Mouse (Mus musculus) right cerebral cortex, postnatal 36 days (tissue): Measurements from ENCODE around the gene Tubd1.

ENCODE experiments used
- DNase-seq, 2 experiments: peaks; one replicate each; pipeline ENCODE4 v3.0.0; 2022; ENCODE audit warnings: low spot score in 2 of 2, mixed read lengths in 1 of 2

Tubd1 gene

DNA sequence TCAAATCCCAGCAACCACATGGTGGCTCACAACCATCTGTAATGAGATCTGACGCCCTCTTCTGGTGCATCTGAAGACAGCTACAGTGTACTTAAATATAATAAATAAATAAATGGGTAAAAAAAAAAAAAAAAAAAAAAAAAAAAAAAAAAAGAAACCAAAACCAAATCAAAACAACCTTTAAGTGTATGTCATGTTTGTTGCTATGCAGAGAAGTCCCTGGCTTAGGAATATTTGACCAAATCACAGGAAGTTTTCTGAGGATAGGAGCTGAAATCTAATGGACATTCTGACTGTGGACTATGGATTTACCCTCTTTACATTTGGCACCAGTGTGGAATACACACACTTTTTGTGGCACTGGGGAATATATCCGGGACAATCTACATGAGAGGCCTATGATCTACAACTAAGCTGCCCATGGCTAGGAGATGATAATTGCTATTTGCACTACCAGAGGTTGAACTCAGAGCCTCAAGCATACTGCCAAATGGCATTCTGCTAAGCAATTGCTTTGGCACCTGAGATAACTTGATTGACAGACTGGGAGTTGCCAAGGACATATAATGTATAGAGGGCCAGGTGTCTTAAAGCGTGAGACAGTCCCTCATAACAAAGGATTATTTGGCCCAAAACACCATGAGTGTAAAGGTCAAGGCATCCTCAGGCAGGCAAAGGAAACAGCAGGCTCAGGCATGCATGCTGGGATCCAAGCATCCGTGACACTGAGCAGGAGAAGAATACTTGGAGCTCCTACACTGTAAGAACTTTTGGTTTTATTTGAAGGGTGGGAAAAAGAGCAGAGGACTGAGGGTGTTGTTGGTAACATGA is 54.8 kb downstream of the Tubd1 start:
- no peak for DNase-seq

GRCm38 (mm10) chr11:86600209-86600557 is 55.4 kb downstream of the Tubd1 start:
- no peak for DNase-seq

GRCm38 (mm10) chr11:86602116-86602515 is 57.3 kb downstream of the Tubd1 start:
- no peak for DNase-seq

- DNase-seq, result no peak
These were observed 58.9 kb downstream of the Tubd1 start for GRCm38 (mm10) chr11:86603719-86604118.

DNA sequence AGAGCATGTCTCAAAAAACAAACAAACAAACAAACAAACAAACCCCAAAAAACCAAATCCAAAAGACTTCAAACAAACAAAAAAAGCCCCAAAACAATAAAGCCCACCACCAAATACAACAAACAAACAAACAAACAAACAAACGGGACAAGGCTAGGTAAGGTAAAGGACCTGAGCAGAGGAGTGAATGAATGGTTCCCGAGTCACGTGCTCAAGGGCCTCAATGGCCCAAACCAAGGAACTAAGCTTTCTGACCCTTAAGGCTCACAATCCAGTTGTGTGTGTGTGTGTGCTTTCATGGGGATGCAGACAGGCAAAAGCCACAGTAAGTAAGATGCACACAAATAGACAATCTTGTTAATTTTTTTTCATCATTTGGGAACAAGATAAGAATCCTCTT is 59.5 kb downstream of the Tubd1 start:
- DNase-seq, result no peak

- DNase-seq, result no peak
These were observed 60.1 kb downstream of the Tubd1 start for GRCm38 (mm10) chr11:86604732-86605520.

- no peak for DNase-seq
These were observed 62.0 kb downstream of the Tubd1 start for GRCm38 (mm10) chr11:86606621-86607339.

DNA sequence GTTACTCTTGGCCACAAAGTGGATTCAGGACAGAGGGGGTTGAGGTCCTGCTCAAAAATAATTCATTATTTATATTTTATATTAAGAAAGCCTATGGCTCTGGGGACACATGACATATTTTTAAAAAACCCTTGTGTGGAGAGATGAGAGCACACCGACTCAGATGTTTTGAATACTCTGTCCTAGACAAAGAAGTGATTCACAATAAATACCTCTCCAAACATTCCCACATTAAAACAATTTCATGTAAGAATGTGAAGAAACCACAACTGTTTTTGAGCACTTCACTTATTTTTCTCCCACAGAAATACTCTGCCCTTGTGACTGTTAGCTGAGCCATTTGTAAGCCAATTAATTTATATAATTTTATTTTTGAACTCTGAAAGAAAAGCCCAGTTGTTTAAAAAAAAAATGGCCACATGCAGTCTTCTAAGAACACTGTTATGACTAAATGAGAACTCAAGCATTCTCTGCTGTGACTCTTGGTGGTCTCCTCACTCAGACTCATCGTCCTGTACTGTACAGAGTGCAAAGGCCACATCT is 63.1 kb downstream of the Tubd1 start:
- no peak for DNase-seq

DNA sequence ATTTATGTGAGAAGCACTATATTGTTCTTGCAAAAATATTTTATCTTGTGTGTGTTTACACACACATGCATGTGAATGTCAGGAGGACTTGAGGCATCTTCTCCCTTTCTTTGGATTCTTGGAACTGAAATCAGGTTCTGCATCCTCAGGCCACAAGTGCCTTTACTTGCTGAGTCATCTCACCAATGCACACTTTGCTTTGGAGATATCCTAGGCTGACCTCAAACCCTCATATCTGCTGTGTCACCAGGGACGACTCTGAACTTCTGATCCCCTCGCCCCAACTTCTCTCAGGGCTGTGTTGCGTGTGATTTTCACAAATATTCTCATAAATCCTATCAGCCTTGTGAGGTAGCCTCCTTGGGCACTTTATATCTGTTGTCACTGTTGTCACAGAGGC is 65.4 kb downstream of the Tubd1 start:
- no peak for DNase-seq

DNA sequence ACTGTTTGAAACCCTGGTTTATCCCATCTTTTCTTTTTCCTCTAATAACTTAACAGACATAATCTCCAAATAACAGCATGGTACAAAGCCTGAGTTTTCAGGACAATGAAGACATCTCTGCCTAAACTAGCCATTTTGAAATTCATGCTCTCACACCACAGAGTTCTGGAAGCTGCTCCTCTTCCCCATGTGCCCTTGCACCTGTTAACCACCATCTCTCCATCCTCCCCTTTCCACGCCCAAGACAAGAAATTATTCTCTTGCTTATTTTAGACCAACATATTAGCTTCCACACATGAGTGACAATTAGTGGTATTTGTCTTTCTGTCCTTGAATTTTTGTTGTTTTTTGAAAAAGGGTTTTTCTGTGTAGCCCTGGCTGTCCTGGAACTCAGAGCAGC is 67.2 kb downstream of the Tubd1 start:
- no peak for DNase-seq

DNA sequence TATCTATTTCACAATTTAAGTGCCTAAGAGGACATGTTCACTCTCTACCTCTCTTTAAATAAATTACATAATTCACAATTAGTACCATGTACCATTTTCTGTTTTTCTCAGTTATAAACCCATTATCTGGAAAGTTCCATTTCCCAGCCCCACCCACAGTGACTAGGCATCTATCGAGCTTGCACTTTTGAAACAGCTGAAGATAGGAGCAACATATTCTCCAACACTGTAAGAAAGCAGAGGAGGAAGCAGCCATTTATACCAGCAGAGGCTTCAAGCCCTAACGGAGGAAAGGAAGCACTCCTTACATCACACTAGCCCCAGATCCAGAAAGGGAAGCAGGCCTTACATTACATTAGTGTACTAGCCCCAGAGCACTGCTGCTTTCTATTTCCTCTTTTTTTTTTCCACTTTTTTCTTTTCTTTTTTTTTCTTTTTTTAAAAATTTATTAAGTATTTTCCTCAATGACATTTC is 69.3 kb downstream of the Tubd1 start:
- no peak for DNase-seq

DNA sequence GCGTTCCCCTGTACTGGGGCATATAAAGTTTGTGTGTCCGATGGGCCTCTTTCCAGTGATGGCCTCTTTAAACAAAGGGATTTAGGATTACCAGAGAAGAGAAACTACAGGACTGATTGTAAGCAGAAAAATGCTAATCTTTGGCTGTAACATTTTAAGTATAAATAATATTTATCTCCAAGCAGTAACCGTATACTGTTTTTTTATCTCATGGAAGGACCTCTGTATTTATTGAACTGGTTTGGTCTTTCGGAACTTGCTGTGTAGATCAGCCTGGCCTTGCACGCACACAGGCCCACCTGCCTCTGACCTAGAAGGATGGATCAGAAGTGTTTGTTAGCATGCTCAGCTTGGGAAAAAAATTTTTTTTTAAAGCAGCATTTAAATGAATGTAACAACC is 69.8 kb downstream of the Tubd1 start:
- no peak for DNase-seq
